Mouse (Mus musculus): ENCODE measurements at regions not wholly inside any gene's neighbourhood (a gene's known extent, or its start where the extent isn't known, plus 50 kb on each side); places are given as distances from the start of the nearest gene placed in this dataset.
"Not testable (repeated sequence)": the region's sequence is repeated elsewhere in the genome, so short reads cannot be mapped to it uniquely, and the experiment has no call there.

- H3K36me3 ChIP-seq (ENCODE audit: control insufficient read depth, insufficient read depth, low read length); H3K27me3 ChIP-seq (ENCODE audit: control insufficient read depth, insufficient read depth, low read length); H3K4me1 ChIP-seq (ENCODE audit: control insufficient read depth, insufficient read depth, low read length); H3K27ac ChIP-seq (ENCODE audit: control insufficient read depth, insufficient read depth, low read depth, low read length); H3K4me3 ChIP-seq (ENCODE audit: control insufficient read depth, low read depth, low read length): not testable (repeated sequence)
Measured at GRCm38 (mm10) chrX:103532620-103533199, 97.7 kb upstream of the Zcchc13 start.

GRCm38 (mm10) chrX:103533306-103533705, 97.1 kb upstream of the Zcchc13 start:
- no peaks in the 10 kb centered on the region for H3K27me3 ChIP-seq (ENCODE audit: control insufficient read depth, insufficient read depth, low read length)
- no peak overlapping the region for H3K4me3 ChIP-seq (ENCODE audit: control insufficient read depth, low read depth, low read length)
- no peaks in the 10 kb centered on the region for H3K36me3 ChIP-seq (ENCODE audit: control insufficient read depth, insufficient read depth, low read length)
- no peak overlapping the region for H3K27ac ChIP-seq (ENCODE audit: control insufficient read depth, insufficient read depth, low read depth, low read length)
- no peaks in the 10 kb centered on the region; the same call in 1 of the 2 replicates for H3K4me1 ChIP-seq (ENCODE audit: control insufficient read depth, insufficient read depth, low read length)
- TF ChIP-seq POLR2A (IDR thresholded peaks at IDR 0.05; ENCODE audit: control insufficient read depth, low read depth, low read length), result no peak
- no peak for TF ChIP-seq CTCF (IDR thresholded peaks at IDR 0.05; ENCODE audit: control insufficient read depth, insufficient read depth, insufficient replicate concordance, low read depth, low read length)

GRCm38 (mm10) chrX:103533831-103534230, 96.6 kb upstream of the Zcchc13 start:
- H3K27me3 ChIP-seq (ENCODE audit: control insufficient read depth, insufficient read depth, low read length), result no peaks in the 10 kb centered on the region
- no peaks in the 10 kb centered on the region for H3K36me3 ChIP-seq (ENCODE audit: control insufficient read depth, insufficient read depth, low read length)
- TF ChIP-seq CTCF (IDR thresholded peaks at IDR 0.05; ENCODE audit: control insufficient read depth, insufficient read depth, insufficient replicate concordance, low read depth, low read length), result no peak
- no peak for TF ChIP-seq POLR2A (IDR thresholded peaks at IDR 0.05; ENCODE audit: control insufficient read depth, low read depth, low read length)
- no peak overlapping the region for H3K4me3 ChIP-seq (ENCODE audit: control insufficient read depth, low read depth, low read length)
- H3K4me1 ChIP-seq (ENCODE audit: control insufficient read depth, insufficient read depth, low read length), result no peaks in the 10 kb centered on the region; the same call in 1 of the 2 replicates
- H3K27ac ChIP-seq (ENCODE audit: control insufficient read depth, insufficient read depth, low read depth, low read length), result no peak overlapping the region

GRCm38 (mm10) chrX:103546490-103547202, 83.7 kb upstream of the Zcchc13 start:
- H3K27me3 ChIP-seq (ENCODE audit: control insufficient read depth, insufficient read depth, low read length), result no peaks in the 10 kb centered on the region
- no peak for TF ChIP-seq POLR2A (IDR thresholded peaks at IDR 0.05; ENCODE audit: control insufficient read depth, low read depth, low read length)
- TF ChIP-seq CTCF (IDR thresholded peaks at IDR 0.05; ENCODE audit: control insufficient read depth, insufficient read depth, insufficient replicate concordance, low read depth, low read length), result no peak
- no peak overlapping the region for H3K27ac ChIP-seq (ENCODE audit: control insufficient read depth, insufficient read depth, low read depth, low read length)
- H3K4me3 ChIP-seq (ENCODE audit: control insufficient read depth, low read depth, low read length), result no peak overlapping the region
- H3K36me3 ChIP-seq (ENCODE audit: control insufficient read depth, insufficient read depth, low read length), result no peaks in the 10 kb centered on the region
- H3K4me1 ChIP-seq (ENCODE audit: control insufficient read depth, insufficient read depth, low read length), result no peaks in the 10 kb centered on the region

GRCm38 (mm10) chrX:103551304-103551703, 79.1 kb upstream of the Zcchc13 start:
- Histone ChIP-seq H3K4me1 (ENCODE audit: control insufficient read depth, insufficient read depth, low read length) (no peaks in the 10 kb centered on the region), H3K27ac (ENCODE audit: control insufficient read depth, insufficient read depth, low read depth, low read length) (peak overlapping the region; percentile 49; the same call in 1 of the 2 replicates), H3K36me3 (ENCODE audit: control insufficient read depth, insufficient read depth, low read length) (no peaks in the 10 kb centered on the region), H3K4me3 (ENCODE audit: control insufficient read depth, low read depth, low read length) (no peak overlapping the region), H3K27me3 (ENCODE audit: control insufficient read depth, insufficient read depth, low read length) (no peaks in the 10 kb centered on the region)
- TF ChIP-seq POLR2A (IDR thresholded peaks at IDR 0.05; ENCODE audit: control insufficient read depth, low read depth, low read length) (no peak), CTCF (IDR thresholded peaks at IDR 0.05; ENCODE audit: control insufficient read depth, insufficient read depth, insufficient replicate concordance, low read depth, low read length) (no peak)

- Histone ChIP-seq H3K27me3 (ENCODE audit: control insufficient read depth, insufficient read depth, low read length) (no peaks in the 10 kb centered on the region), H3K4me3 (ENCODE audit: control insufficient read depth, low read depth, low read length) (no peak overlapping the region), H3K4me1 (ENCODE audit: control insufficient read depth, insufficient read depth, low read length) (no peaks in the 10 kb centered on the region), H3K27ac (ENCODE audit: control insufficient read depth, insufficient read depth, low read depth, low read length) (no peak overlapping the region), H3K36me3 (ENCODE audit: control insufficient read depth, insufficient read depth, low read length) (no peaks in the 10 kb centered on the region)
- no peak for TF ChIP-seq POLR2A (IDR thresholded peaks at IDR 0.05; ENCODE audit: control insufficient read depth, low read depth, low read length)
Measured at GRCm38 (mm10) chrX:103553196-103553595, 77.2 kb upstream of the Zcchc13 start.

GRCm38 (mm10) chrX:103553605-103554004, 76.8 kb upstream of the Zcchc13 start:
- Histone ChIP-seq H3K27ac (ENCODE audit: control insufficient read depth, insufficient read depth, low read depth, low read length) (no peak overlapping the region), H3K36me3 (ENCODE audit: control insufficient read depth, insufficient read depth, low read length) (no peaks in the 10 kb centered on the region), H3K4me3 (ENCODE audit: control insufficient read depth, low read depth, low read length) (no peak overlapping the region), H3K27me3 (ENCODE audit: control insufficient read depth, insufficient read depth, low read length) (no peaks in the 10 kb centered on the region), H3K4me1 (ENCODE audit: control insufficient read depth, insufficient read depth, low read length) (no peaks in the 10 kb centered on the region)
- no peak for TF ChIP-seq CTCF (IDR thresholded peaks at IDR 0.05; ENCODE audit: control insufficient read depth, insufficient read depth, insufficient replicate concordance, low read depth, low read length)
- TF ChIP-seq POLR2A (IDR thresholded peaks at IDR 0.05; ENCODE audit: control insufficient read depth, low read depth, low read length), result no peak

GRCm38 (mm10) chrX:103555041-103555986, 75.1 kb upstream of the Zcchc13 start:
- H3K27me3 ChIP-seq (ENCODE audit: control insufficient read depth, insufficient read depth, low read length); H3K4me1 ChIP-seq (ENCODE audit: control insufficient read depth, insufficient read depth, low read length); H3K4me3 ChIP-seq (ENCODE audit: control insufficient read depth, low read depth, low read length); H3K36me3 ChIP-seq (ENCODE audit: control insufficient read depth, insufficient read depth, low read length); H3K27ac ChIP-seq (ENCODE audit: control insufficient read depth, insufficient read depth, low read depth, low read length): not testable (repeated sequence)

Measured in testis, adult 2 months (tissue).